Mouse (Mus musculus) midbrain, embryonic 14.5 days (tissue): Measurements from ENCODE around the gene Rhox11. TPM values are rescaled to one million over a fixed set of nuclear protein-coding genes. Genes with fewer than 3 reads are reported as not detected.

Experiments
- ATAC-seq: fragments of 200-750 bp; cut with Nextera tagmentation; 2 replicates; pipeline ENCODE4 v1.8.0; 2017; ENCODE audit warnings: moderate number of reproducible peaks, moderate library complexity; ENCODE audit not compliant: low FRiP score, low TSS enrichment
- DNase-seq: peaks from one replicate; pipeline ENCODE4 v3.0.0-alpha.2; 2015
- H3K27ac ChIP-seq: fragments of 300-500 bp; sonication (generic); replicated peaks from 2 replicates; pipeline ENCODE4 v1.5.1; 2014; ENCODE audit warnings: mild to moderate bottlenecking, low read depth, low read length, moderate library complexity
- H3K27me3 ChIP-seq: fragments of 300-500 bp; sonication (generic); 2 replicates; pipeline ENCODE4 v1.6.1; 2014; ENCODE audit warnings: low read length, control low read depth, mixed read lengths; ENCODE audit not compliant: control insufficient read depth, insufficient read depth
- H3K36me3 ChIP-seq: fragments of 300-500 bp; sonication (generic); 2 replicates; pipeline ENCODE4 v1.6.1; 2014; ENCODE audit warnings: low read length, control low read depth; ENCODE audit not compliant: control insufficient read depth, insufficient read depth
- H3K4me1 ChIP-seq: fragments of 300-500 bp; sonication (generic); 2 replicates; pipeline ENCODE4 v1.6.1; 2014; ENCODE audit warnings: mild to moderate bottlenecking, antibody characterized with exemption, low read length, control low read depth; ENCODE audit not compliant: control insufficient read depth, insufficient read depth
- H3K4me2 ChIP-seq: fragments of 300-500 bp; sonication (generic); 2 replicates; pipeline ENCODE4 v1.6.1; 2014; ENCODE audit warnings: mild to moderate bottlenecking, low read length, moderate library complexity
- H3K4me3 ChIP-seq: fragments of 300-500 bp; sonication (generic); replicated peaks from 2 replicates; pipeline ENCODE4 v1.5.1; 2014; ENCODE audit warnings: low read depth, low read length
- H3K9ac ChIP-seq: fragments of 300-500 bp; sonication (generic); replicated peaks from 2 replicates; pipeline ENCODE4 v1.6.1; 2014; ENCODE audit warnings: mild to moderate bottlenecking, low read length, moderate library complexity
- H3K9me3 ChIP-seq: fragments of 300-500 bp; sonication (generic); 2 replicates; pipeline ENCODE4 v1.6.1; 2016; ENCODE audit warnings: low read length, control low read depth, mixed read lengths; ENCODE audit not compliant: control insufficient read depth
- WGBS: fragments of 180-500 bp; shearing (Covaris S2); extraction: QIAGEN DNeasy Blood & Tissue Kit; methylation state at CpG from one replicate; pipeline ENCODE4 v1.1.7; 2014; 5-methylcytosine and 5-hydroxymethylcytosine counted together
- polyA plus RNA-seq: library from polyadenylated mRNA; unstranded; fragments of >200 nt; fragmentation: Nextera tagmentation; extraction: Ambion mirVana; gene quantifications from 2 replicates; pipeline ENCODE4 v1.2.1, GENCODE M21; 2014

The Rhox11 gene
- polyA plus RNA-seq, 1 experiment from 2014 or later: not detected

DNA sequence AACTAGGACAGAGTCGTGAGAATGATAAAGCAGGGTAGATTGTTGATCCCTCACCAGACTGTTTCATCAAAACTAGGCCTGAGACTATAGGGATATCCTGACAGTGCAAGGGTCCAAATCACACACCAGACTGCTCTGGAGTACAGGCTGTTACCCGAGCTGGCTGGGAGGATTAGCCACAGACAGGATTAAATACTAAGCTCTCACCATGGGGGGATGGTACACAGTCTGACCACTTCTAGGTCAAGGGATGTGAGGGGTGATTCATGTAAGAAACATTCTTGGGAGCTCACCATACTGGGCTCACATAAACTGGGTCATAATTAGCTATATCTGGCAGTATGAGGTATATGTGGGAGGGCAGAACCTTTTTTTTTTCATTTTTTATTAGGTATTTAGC is 51.1 kb downstream of the Rhox11 start:
- Histone ChIP-seq H3K27ac (no peak overlapping the region), H3K4me1 (no peaks in the 10 kb centered on the region), H3K9me3 (no peaks in the 10 kb centered on the region), H3K4me2 (no peak overlapping the region), H3K4me3 (no peak overlapping the region), H3K27me3 (no peaks in the 10 kb centered on the region), H3K9ac (no peak overlapping the region), H3K36me3 (no peaks in the 10 kb centered on the region)
- DNase-seq: no peak
- WGBS: 43% methylated on average over 2 of the region's 2 CpGs
- no peak for ATAC-seq

Other genes with a start within 250 kb of the Rhox11 start
- 0.30 TPM in 1 of 2 replicates, not detected in the other for gene Rhox8, start 206.2 kb downstream of the Rhox11 start, polyA plus RNA-seq
- not detected in 2 replicates for gene Rhox7b, start 187.9 kb downstream of the Rhox11 start, polyA plus RNA-seq
- gene Rhox9, start 183.4 kb downstream of the Rhox11 start, polyA plus RNA-seq: not detected in 2 replicates
- gene Btg1-ps1, start 66.3 kb downstream of the Rhox11 start, polyA plus RNA-seq: not detected in 2 replicates
- gene Btg1-ps2, start 42.0 kb downstream of the Rhox11 start, polyA plus RNA-seq: not detected in 2 replicates
- gene Rhox10, start 18.7 kb downstream of the Rhox11 start, polyA plus RNA-seq: not detected in 2 replicates
- gene Rhox12, start 25.8 kb upstream of the Rhox11 start, polyA plus RNA-seq: not detected in 2 replicates
- not detected in 2 replicates for gene Rhox13, start 36.1 kb upstream of the Rhox11 start, polyA plus RNA-seq
- gene Zbtb33, start 104.7 kb upstream of the Rhox11 start, polyA plus RNA-seq: 10.6 and 10.8 TPM in 2 replicates
- 25.0 and 26.2 TPM in 2 replicates for gene Tmem255a, start 167.3 kb upstream of the Rhox11 start, polyA plus RNA-seq
- not detected in 2 replicates for gene Atp1b4, start 231.0 kb upstream of the Rhox11 start, polyA plus RNA-seq